Mouse (Mus musculus): ENCODE results near the gene Rhox4a2.
"Not testable (repeated sequence)": the region's sequence is repeated elsewhere in the genome, so short reads cannot be mapped to it uniquely, and the experiment has no call there.

GRCm38 (mm10) chrX:37432194-37432593 is 41.5 kb downstream of the Rhox4a2 start, which contains the start of gene Rhox4b:
- TF ChIP-seq POLR2A (IDR thresholded peaks at IDR 0.05; ENCODE audit: low read depth, low read length); CTCF (IDR thresholded peaks at IDR 0.05; ENCODE audit: borderline replicate concordance, insufficient read depth, low read length): not testable (repeated sequence)

All from embryonic fibroblast, embryonic 13.5 days (primary cell).